Mouse (Mus musculus) Muller cell, postnatal 12 days (primary cell): ENCODE data around the gene Spsb4.

Experiments used
- DNase-seq: peaks from one replicate; pipeline ENCODE4 v3.0.0-alpha.2; 2015; ENCODE audit errors: inconsistent ontology term

The Spsb4 gene

DNA sequence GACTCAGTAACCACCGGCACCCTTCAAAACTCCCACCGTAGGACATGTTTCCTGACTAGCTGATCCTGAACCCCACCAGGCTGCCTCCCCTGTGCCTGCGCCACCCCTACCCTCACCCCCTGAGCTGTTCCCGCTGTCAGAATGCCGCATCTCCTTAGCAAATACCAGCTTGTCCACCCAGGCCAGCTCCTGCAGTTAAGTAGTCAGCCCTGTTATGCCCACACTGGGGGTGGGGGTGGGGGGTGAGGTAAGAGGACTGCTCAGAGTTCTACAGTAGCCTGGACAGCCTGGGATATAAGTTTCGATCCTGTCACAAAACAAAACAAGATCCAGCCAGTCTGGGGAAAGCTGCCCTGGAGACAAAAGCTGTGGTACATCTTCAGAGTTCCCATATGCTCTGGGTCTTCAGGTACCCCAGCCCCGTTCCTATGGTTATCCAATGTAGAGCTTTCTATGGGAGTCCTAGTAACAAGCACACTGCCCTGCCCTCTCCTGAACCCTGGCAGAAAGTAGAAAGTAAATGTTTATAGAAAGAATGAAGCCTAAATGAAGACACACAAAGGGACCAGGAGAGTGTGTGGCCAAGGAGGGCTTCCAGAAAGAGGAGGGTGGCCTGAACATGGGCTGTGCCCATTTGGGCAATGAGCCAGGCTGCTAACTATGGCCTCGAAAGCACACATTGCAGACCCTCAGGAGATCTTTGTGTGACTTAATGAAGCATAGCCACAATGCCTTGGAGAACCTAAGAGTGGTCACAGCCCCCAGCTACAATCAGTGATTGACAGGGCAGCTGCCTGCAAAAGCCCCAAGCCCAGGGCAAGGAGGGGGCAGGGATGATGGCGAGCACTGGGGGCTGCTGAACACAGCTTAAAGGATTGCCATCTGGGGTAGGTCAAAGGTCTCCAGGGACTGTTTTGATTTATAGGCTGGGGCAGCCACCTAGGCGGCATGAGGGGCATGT is 38.3 kb downstream of the Spsb4 start:
- no peak for DNase-seq

GRCm38 (mm10) chr9:96979417-96980030 is 39.1 kb downstream of the Spsb4 start:
- DNase-seq: no peak

- no peak for DNase-seq
These were observed 40.4 kb downstream of the Spsb4 start for GRCm38 (mm10) chr9:96978147-96978782.

- DNase-seq: peak; percentile 65
These were observed 41.1 kb downstream of the Spsb4 start for GRCm38 (mm10) chr9:96977287-96978145.

DNA sequence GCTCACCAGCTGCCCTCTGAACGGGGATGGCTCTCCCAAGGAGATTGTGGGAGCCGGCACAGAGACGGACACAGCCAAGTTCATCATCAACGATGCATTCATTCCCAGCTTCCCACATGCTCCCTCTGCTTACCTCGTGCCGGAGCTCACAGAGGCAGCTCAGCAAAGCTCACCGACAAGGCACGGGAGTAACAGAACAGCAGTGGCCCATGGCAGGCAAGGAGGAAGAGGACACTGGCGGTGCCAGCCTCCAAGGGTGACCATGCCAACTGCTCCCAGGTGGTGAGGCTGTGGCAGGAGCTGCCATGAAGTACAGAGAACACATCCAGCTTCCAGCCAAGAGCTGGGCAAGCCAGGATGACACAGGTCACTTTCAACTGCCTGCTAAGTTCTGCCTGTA is 45.6 kb downstream of the Spsb4 start:
- no peak for DNase-seq

DNA sequence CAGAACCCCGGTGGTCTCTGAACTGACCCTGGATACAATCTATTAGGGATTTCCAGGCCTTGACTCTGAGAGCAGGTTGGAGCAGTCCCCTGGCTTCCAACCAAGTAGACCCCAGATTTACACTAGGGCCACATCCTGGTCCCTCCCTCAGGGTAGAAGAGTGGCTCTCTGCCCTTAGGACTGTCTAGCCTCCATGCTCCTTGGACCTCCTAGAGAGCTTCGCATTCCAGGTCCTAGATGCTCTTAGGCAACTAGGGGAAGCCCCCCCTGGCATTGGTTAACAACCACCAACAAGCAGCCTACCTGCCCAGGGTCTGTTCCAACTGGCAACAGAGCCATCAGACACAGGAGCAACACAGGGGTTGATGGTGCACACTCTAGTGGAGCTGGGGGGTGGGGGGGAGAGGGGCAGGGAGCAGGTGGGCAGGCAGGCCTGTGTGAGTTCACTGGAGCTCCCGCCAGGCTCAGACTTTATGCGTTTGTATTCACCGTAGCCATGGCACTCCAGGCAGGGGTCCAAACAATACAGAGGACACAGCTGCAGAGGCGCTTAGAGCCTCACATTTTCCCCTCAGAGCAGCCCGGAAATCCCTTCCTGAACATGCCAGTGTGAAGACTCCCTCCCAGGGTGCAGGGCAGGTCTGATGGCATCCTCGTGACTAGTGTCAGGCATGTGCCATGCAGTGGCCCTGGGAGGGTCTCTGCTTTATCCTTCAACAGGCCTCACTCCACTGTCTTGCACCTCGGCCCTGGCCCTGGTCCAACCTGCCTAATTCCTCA is 46.8 kb downstream of the Spsb4 start:
- DNase-seq: peak; percentile 69

DNA sequence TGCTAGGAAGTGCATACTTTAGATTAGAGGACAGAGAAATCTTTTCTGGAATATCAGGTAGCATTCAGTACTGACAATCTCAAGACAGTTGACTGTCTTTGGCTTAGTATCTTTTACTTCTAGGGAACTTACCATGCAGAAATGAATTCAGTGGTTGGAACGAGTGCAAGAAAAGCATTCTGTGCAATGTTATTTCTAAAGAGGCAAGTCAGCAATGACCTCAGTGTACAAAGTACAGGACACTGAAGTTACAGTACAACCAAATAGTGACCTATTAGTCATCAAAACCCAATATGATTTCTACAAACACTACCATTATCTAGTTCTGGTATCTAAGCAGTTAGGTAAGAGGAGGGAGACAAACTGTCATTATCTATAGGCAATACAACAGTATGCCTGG is 51.1 kb downstream of the Spsb4 start:
- DNase-seq: no peak

GRCm38 (mm10) chr9:96966465-96966864 is 52.2 kb downstream of the Spsb4 start:
- no peak for DNase-seq

DNA sequence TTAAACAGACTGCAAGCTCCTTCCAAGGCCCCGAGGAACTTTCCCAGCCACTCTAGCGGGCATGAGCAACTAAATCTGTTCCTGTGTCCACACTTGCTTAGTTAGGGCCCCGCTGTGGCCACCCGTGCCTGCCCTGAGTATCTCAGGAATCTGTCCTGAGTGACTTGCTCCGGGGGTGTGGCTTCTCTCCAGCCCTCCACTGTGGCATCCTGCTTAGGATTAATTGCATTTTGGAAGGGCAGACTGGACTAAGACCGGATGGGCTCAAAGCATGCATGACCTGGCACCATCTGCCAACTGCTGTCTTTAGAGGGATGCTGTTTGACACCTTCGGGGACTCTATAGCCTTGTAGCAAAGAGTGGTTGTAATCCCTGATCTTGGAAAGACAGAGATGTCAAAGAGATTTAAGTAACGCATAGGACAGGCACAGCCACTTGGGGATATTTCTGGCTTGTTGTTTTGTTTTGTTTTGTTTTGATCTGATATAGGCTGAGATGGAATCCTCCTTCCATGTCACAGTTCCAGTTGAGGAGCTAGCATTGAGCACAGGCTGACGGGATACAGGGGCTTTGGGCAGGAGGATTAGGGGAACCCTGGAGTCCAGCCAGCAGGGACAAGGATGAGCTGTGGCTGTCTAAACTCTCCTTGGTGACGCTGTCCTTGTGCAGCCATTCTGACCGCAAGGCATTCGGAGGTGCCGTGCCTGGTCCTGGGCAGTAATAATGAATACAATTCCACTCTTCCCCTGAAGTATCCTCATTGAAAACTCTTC is 55.0 kb downstream of the Spsb4 start:
- DNase-seq: peak; percentile 83

- no peak for DNase-seq
These were observed 55.9 kb downstream of the Spsb4 start for GRCm38 (mm10) chr9:96962714-96963113.

DNA sequence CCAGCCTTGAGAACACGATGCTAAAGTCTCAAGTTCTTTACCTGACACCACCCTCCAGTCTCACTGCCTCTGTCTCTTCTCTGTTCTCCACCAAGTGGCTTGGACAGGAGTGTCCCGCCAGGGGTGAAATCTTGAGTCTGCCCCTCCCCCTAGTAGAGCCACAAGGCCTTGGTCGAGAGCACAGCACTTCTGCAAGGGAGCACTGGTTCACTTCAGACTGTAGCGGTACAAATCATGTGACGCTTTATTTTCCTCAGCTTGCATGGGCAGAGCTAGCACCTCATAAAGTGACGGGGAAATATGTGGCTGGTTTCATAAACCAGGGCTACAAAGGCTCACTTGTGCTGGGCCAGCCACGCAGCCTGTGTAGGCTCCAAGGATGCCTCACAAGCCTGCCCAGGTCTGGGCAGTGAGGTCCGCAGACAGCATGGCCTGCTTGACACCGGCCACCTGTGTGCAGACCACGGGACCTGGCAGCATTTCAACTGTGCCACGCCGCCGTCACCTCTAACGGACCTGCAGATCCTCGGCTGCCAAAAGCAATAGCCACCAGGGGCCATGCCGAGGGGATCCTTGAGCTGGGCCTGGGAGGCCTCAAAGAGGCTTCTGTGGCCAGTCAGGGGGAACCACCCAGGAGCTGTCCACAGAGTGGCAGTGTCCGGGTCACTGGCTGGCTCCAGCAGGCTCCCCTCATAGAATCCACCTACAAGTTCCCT is 56.5 kb downstream of the Spsb4 start:
- no peak for DNase-seq

DNA sequence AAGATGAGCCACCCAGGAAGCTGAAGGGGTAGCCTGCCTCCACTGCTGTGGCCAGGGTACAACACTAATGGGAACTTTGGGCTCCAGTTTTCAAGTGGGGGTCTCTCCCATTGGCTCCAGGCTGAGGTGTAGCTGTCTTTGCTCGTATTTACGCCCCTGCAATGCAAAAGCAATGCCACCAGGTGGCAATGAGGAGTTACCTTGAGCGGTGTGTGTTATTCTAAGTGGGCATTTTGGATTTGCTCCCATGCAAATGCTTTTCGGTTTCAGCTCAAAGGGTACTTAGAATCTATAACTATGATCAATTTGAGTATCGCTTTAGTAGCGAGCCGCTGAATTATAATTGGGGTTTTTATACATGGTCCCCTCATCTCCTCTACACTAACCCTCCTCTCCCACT is 57.6 kb downstream of the Spsb4 start:
- DNase-seq: peak; percentile 27

DNA sequence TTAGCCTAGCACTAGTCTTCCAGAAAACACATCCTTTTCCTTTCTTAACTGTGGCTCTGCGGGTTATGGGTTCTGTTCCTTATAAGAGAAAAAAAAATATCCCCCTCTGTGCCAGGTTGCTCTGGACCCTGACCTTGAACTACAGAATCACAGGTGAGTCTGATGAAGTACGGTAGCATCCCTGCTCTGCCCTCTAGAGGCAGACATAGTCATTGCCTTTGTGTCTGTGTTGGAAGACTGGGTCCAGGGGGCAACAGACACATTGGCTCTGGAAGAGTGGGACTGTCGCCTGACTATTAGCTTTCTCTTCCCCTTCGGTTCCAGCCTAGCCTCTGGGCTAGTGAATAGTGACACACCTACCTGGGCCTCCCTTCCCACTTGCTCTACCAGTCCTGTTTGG is 58.4 kb downstream of the Spsb4 start:
- no peak for DNase-seq

- DNase-seq: no peak
These were observed 59.2 kb downstream of the Spsb4 start for GRCm38 (mm10) chr9:96959469-96959868.

GRCm38 (mm10) chr9:96958009-96958615 is 60.5 kb downstream of the Spsb4 start:
- DNase-seq: no peak

- no peak for DNase-seq
These were observed 61.3 kb downstream of the Spsb4 start for GRCm38 (mm10) chr9:96957298-96957865.

DNA sequence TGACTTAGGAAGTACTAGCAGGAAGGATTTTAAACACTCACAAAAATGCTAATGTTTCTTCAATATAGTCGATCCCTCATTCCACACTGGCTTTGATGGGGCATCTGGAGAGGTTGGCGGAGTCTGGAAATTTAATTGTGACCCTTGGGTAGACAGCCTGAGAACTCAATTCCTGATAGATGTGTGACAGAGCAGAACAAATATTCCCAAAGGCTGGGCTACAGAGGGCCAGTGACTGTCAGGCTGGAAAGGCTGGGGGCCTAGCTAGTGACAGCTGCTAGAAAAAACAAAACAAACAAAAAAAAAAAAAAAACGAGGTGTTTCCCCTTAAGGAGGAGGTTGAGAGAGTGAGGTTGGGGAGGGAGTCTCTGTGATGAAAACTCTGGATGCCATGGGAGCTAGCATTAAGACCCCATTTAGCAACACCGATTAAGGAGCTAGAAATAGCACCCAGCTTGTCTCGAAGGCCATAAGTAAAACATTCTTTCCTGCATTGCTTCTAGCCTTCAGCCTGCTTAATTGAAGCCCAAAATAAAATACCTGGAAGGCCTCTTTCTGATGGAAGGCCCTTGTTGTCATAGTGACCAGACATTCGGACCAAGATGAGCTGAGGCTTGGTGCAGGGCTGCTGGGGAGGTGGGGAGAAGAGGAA is 61.9 kb downstream of the Spsb4 start:
- DNase-seq: no peak
